Mouse (Mus musculus) G1E (cell line): ENCODE results near the gene Kng1.

Experiments
- CTCF ChIP-seq: IDR thresholded peaks from 2 replicates; pipeline ENCODE4 v1.5.1; 2012; ENCODE audit warnings: low read depth, low read length, inconsistent platforms, mixed read lengths
- GATA1 ChIP-seq: IDR thresholded peaks from 2 replicates; pipeline ENCODE4 v1.6.1; 2012; ENCODE audit warnings: borderline replicate concordance, low read length, inconsistent platforms, mixed read lengths
- POLR2AphosphoS5 ChIP-seq: IDR thresholded peaks from 2 replicates; pipeline ENCODE4 v1.6.1; 2012; ENCODE audit warnings: low read depth, low read length, inconsistent platforms; ENCODE audit not compliant: insufficient replicate concordance
- TAL1 ChIP-seq: conservative IDR thresholded peaks from 2 replicates; pipeline ENCODE4 v1.6.1; 2012; ENCODE audit warnings: low read depth, low read length, inconsistent platforms, mixed read lengths

- TF ChIP-seq CTCF (no peak), GATA1 (no peak), TAL1 (no peak), POLR2AphosphoS5 (no peak)
Observed at GRCm38 (mm10) chr16:23122446-23122845, 64.8 kb downstream of the Kng1 start.
